In the genomic region with DNA sequence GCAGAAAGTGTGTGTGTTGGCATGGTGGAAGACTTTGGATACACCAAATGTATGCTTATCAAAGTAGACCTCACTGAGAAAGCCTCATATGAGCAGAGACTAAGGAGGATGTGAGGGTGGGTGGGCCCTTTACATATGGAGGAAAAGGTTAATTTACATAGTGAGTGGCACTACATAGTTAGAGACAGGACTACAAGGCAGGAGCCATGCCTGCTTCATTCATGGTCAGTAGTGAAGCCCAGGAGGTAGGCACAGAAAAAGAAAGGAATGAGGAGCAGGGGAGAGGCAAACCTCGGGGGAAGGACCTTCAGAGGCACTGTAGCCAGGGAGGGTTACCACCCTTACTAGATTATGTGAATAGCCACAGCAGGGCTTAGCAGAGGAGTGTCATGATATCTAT, we compare ENCODE assay signal across 20 mouse cellular contexts.
A peak's percentile ranks its signal among the peaks of the same experiment; 100 is the strongest.
DNase-seq lines count a peak whose midpoint lies in the region; ATAC-seq and TF ChIP-seq lines count a peak whose summit lies in the region.
"Had no signal": no experiment of that assay in that cellular context is flagged by ENCODE, and none has a peak within 500 bp of the region (broad histone marks: within the 10 kb centered on the region; RNA-seq: fewer than 3 reads in every experiment).

No protein-coding gene starts in this region.

- H3K36me3 ChIP-seq in forebrain, embryonic 12.5 days (replicated peaks): no peaks in the 10 kb centered on the region
- H3K36me3 ChIP-seq in forebrain, embryonic 11.5 days (ENCODE audit: control insufficient read depth, insufficient read depth, low read length): no peaks in the 10 kb centered on the region
- no peaks in the 10 kb centered on the region for H3K36me3 ChIP-seq in hindbrain, embryonic 13.5 days
- no peaks in the 10 kb centered on the region for H3K36me3 ChIP-seq in hindbrain, embryonic 10.5 days
- H3K36me3 ChIP-seq in hindbrain, postnatal 0 days (ENCODE audit: insufficient read depth, low read length): no peaks in the 10 kb centered on the region
- no peaks in the 10 kb centered on the region for H3K36me3 ChIP-seq in hindbrain, embryonic 11.5 days (ENCODE audit: control insufficient read depth, insufficient read depth, low read length)
- H3K36me3 ChIP-seq: embryonic facial prominence, embryonic 12.5 days; embryonic facial prominence, embryonic 15.5 days; forebrain, embryonic 15.5 days had no signal

- WGBS in forebrain, embryonic 12.5 days: 74% methylated on average over 1 of the region's 1 CpGs
- whole genome bisulfite sequencing in forebrain, embryonic 11.5 days: 60% methylated on average over 1 of the region's 1 CpGs
- 55% methylated on average over 1 of the region's 1 CpGs for WGBS in hindbrain, embryonic 13.5 days
- WGBS in hindbrain, embryonic 10.5 days: 77% methylated on average over 1 of the region's 1 CpGs
- 50% methylated on average over 1 of the region's 1 CpGs for WGBS in hindbrain, postnatal 0 days
- 57% methylated on average over 1 of the region's 1 CpGs for WGBS in hindbrain, embryonic 11.5 days

- no peak overlapping the region for H3K9ac ChIP-seq in forebrain, embryonic 12.5 days
- H3K9ac ChIP-seq in forebrain, embryonic 11.5 days (ENCODE audit: low read length): no peak overlapping the region
- H3K9ac ChIP-seq in hindbrain, embryonic 13.5 days: no peak overlapping the region
- no peak overlapping the region for H3K9ac ChIP-seq in hindbrain, postnatal 0 days (replicated peaks; ENCODE audit: low read length)
- H3K9ac ChIP-seq in hindbrain, embryonic 11.5 days (ENCODE audit: low read depth, low read length): no peak overlapping the region
- H3K9ac ChIP-seq: embryonic facial prominence, embryonic 12.5 days; embryonic facial prominence, embryonic 15.5 days; forebrain, embryonic 15.5 days had no signal

- DNase-seq in forebrain, embryonic 11.5 days (ENCODE audit: low spot score): no peak
- DNase-seq in hindbrain, embryonic 10.5 days (ENCODE audit: low spot score): no peak
- DNase-seq in hindbrain, postnatal 0 days (ENCODE audit: low spot score): no peak
- DNase-seq in hindbrain, embryonic 11.5 days (ENCODE audit: low spot score): no peak
- DNase-seq in testis, postnatal 10 days (ENCODE audit: low spot score): no peak
- DNase-seq: adrenal gland, adult 8-10 months; adrenal gland, postnatal 25 days; cerebellum, adult 18-20 months; gastrocnemius, postnatal 25 days; heart, adult 2 months; kidney, adult 18-20 months had no signal

- 0 out of 2 replicates have a peak, but pooled peaks have one; percentile 17 for ATAC-seq in forebrain, embryonic 12.5 days (ENCODE audit: low FRiP score)
- ATAC-seq in forebrain, embryonic 11.5 days (replicated peaks; ENCODE audit: low FRiP score): no peak
- peak; percentile 50; the same call in 1 of the 2 replicates for ATAC-seq in hindbrain, embryonic 13.5 days (ENCODE audit: low FRiP score)
- no peak for ATAC-seq in hindbrain, postnatal 0 days
- ATAC-seq in hindbrain, embryonic 11.5 days (ENCODE audit: low FRiP score): no peak
- ATAC-seq: activated CD4-positive, CD25-positive, alpha-beta regulatory T cell, adult 4 months; forebrain, embryonic 15.5 days; inflammation-experienced regulatory T-cells, adult 6 months; intestine, embryonic 16.5 days had no signal

- no peak overlapping the region for H3K4me2 ChIP-seq in forebrain, embryonic 12.5 days
- no peak overlapping the region for H3K4me2 ChIP-seq in forebrain, embryonic 11.5 days (ENCODE audit: low read depth, low read length, severe bottlenecking)
- no peak overlapping the region for H3K4me2 ChIP-seq in hindbrain, embryonic 13.5 days
- no peak overlapping the region for H3K4me2 ChIP-seq in hindbrain, postnatal 0 days (ENCODE audit: low read depth, low read length)
- H3K4me2 ChIP-seq in hindbrain, embryonic 11.5 days (replicated peaks; ENCODE audit: low read depth, low read length): no peak overlapping the region
- H3K4me2 ChIP-seq: embryonic facial prominence, embryonic 12.5 days; embryonic facial prominence, embryonic 15.5 days; forebrain, embryonic 15.5 days; heart, embryonic 11.5 days had no signal

- H3K4me3 ChIP-seq in forebrain, embryonic 12.5 days (replicated peaks): no peak overlapping the region
- no peak overlapping the region for H3K4me3 ChIP-seq in forebrain, embryonic 11.5 days (ENCODE audit: low read depth, low read length)
- no peak overlapping the region for H3K4me3 ChIP-seq in hindbrain, embryonic 13.5 days
- no peak overlapping the region for H3K4me3 ChIP-seq in hindbrain, embryonic 10.5 days
- no peak overlapping the region for H3K4me3 ChIP-seq in hindbrain, postnatal 0 days (ENCODE audit: low read length)
- no peak overlapping the region for H3K4me3 ChIP-seq in hindbrain, embryonic 11.5 days (ENCODE audit: low read depth, low read length)
- H3K4me3 ChIP-seq: embryonic facial prominence, embryonic 12.5 days; embryonic facial prominence, embryonic 15.5 days; forebrain, embryonic 15.5 days; heart, adult 2 months had no signal

- H3K9me3 ChIP-seq in forebrain, embryonic 12.5 days: no peaks in the 10 kb centered on the region
- no peaks in the 10 kb centered on the region for H3K9me3 ChIP-seq in forebrain, embryonic 11.5 days (ENCODE audit: control insufficient read depth, low read length)
- H3K9me3 ChIP-seq in hindbrain, embryonic 13.5 days: no peaks in the 10 kb centered on the region
- no peaks in the 10 kb centered on the region for H3K9me3 ChIP-seq in hindbrain, embryonic 10.5 days
- H3K9me3 ChIP-seq in hindbrain, postnatal 0 days (ENCODE audit: low read length): no peaks in the 10 kb centered on the region
- no peaks in the 10 kb centered on the region for H3K9me3 ChIP-seq in hindbrain, embryonic 11.5 days (ENCODE audit: control insufficient read depth, low read length)
- H3K9me3 ChIP-seq: embryonic facial prominence, embryonic 12.5 days; embryonic facial prominence, embryonic 15.5 days; forebrain, embryonic 15.5 days had no signal

- peaks cover 4% of the 10 kb centered on the region for H3K4me1 ChIP-seq in forebrain, embryonic 12.5 days
- no peaks in the 10 kb centered on the region for H3K4me1 ChIP-seq in forebrain, embryonic 11.5 days (replicated peaks; ENCODE audit: control insufficient read depth, insufficient read depth, low read length)
- H3K4me1 ChIP-seq in hindbrain, embryonic 13.5 days (replicated peaks): peaks cover 16% of the 10 kb centered on the region
- peaks cover 5% of the 10 kb centered on the region for H3K4me1 ChIP-seq in hindbrain, embryonic 10.5 days (replicated peaks)
- peaks cover 17% of the 10 kb centered on the region; the same call in 1 of the 2 replicates for H3K4me1 ChIP-seq in hindbrain, postnatal 0 days (ENCODE audit: insufficient read depth, low read length)
- no peaks in the 10 kb centered on the region for H3K4me1 ChIP-seq in hindbrain, embryonic 11.5 days (replicated peaks; ENCODE audit: control insufficient read depth, insufficient read depth, low read length)

- no peaks in the 10 kb centered on the region for H3K27me3 ChIP-seq in forebrain, embryonic 12.5 days
- H3K27me3 ChIP-seq in forebrain, embryonic 11.5 days (ENCODE audit: control insufficient read depth, insufficient read depth, low read length): no peaks in the 10 kb centered on the region
- no peaks in the 10 kb centered on the region for H3K27me3 ChIP-seq in hindbrain, embryonic 13.5 days
- H3K27me3 ChIP-seq in hindbrain, embryonic 10.5 days (ENCODE audit: insufficient read depth, poor library complexity, severe bottlenecking): no peaks in the 10 kb centered on the region
- no peaks in the 10 kb centered on the region for H3K27me3 ChIP-seq in hindbrain, postnatal 0 days (ENCODE audit: insufficient read depth, low read length)
- no peaks in the 10 kb centered on the region for H3K27me3 ChIP-seq in hindbrain, embryonic 11.5 days (ENCODE audit: control insufficient read depth, insufficient read depth, low read length)
- H3K27me3 ChIP-seq: embryonic facial prominence, embryonic 12.5 days; embryonic facial prominence, embryonic 15.5 days; forebrain, embryonic 15.5 days had no signal

- H3K27ac ChIP-seq in forebrain, embryonic 12.5 days: no peak overlapping the region
- H3K27ac ChIP-seq in forebrain, embryonic 11.5 days (ENCODE audit: low read depth, low read length): no peak overlapping the region
- H3K27ac ChIP-seq in hindbrain, embryonic 13.5 days: no peak overlapping the region
- no peak overlapping the region for H3K27ac ChIP-seq in hindbrain, embryonic 10.5 days
- H3K27ac ChIP-seq in hindbrain, postnatal 0 days: peak overlapping the region; percentile 3; the same call in 1 of the 2 replicates
- no peak overlapping the region for H3K27ac ChIP-seq in hindbrain, embryonic 11.5 days (ENCODE audit: low read depth, low read length)
- H3K27ac ChIP-seq: embryonic facial prominence, embryonic 12.5 days; embryonic facial prominence, embryonic 15.5 days; forebrain, embryonic 15.5 days; heart, adult 2 months had no signal

- TF ChIP-seq CTCF in hindbrain, postnatal 0 days (IDR thresholded peaks at IDR 0.05; ENCODE audit: low read depth): no peak

Comparison
In these comparisons a context has a peak if more than half of its experiments do, and no peak if none do; other contexts are left out.
1. ATAC-seq: peak in forebrain, embryonic 12.5 days (single experiment) and hindbrain, embryonic 13.5 days (single experiment); none in forebrain, embryonic 11.5 days (single experiment), hindbrain, postnatal 0 days (single experiment) and hindbrain, embryonic 11.5 days (single experiment).